Mouse (Mus musculus): ENCODE data around the gene Myadml2.

- TF ChIP-seq CTCF (IDR thresholded peaks at IDR 0.05; ENCODE audit: low read depth) (peak; percentile 83), EP300 (IDR thresholded peaks at IDR 0.05; ENCODE audit: low read depth) (no peak)
These were observed 35.2 kb downstream of the Myadml2 start for GRCm38 (mm10) chr11:120612763-120613162.

Measured in heart, postnatal 0 days (tissue).